Mouse (Mus musculus): Measurements from ENCODE around the gene Pbx1.

The Pbx1 gene

GRCm38 (mm10) chr1:168344262-168344661, 87.8 kb downstream of the Pbx1 start:
- no peak for DNase-seq (ENCODE audit: low spot score in 2 of 2)

DNA sequence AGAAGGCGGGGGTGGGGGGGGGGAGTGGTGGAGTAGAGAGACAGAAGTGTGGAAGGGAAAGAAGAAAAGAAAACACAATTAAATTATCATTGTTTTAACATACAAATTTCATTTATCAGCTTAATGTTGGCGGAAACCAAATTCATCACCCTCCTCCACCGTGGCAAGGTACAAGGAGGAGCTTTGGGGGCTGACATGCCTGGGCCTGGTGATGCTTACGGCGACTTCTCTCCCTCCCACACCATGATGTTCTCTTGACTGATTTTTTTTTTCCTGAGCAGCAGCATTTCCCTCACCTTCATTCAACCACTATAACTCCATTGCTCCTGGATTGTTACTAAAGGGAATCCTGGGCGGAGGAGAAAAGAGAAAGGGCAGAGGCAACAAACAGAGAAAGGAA, 89.8 kb downstream of the Pbx1 start:
- DNase-seq (ENCODE audit: low spot score in 2 of 2), result no peak

DNA sequence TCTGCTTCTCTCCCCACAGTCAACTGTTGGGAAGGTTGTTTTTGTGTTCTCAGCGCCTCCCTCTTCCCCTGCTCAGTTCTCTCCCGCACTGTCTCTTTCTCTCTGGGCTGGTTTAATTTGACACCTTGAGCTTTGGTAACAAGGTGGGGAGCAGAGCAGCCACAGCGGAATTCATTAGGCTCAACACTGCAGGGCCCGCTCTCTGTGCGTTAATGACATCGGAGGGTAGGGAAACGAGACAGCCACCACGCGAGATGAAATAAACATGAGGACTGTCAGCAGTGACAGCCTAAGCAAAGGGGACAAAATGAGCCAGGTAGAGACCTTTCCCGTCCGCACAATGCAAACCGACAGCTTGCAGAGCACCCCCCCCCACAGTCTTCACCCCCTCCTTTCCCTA, 90.2 kb downstream of the Pbx1 start:
- no peak for DNase-seq (ENCODE audit: low spot score in 2 of 2)

DNA sequence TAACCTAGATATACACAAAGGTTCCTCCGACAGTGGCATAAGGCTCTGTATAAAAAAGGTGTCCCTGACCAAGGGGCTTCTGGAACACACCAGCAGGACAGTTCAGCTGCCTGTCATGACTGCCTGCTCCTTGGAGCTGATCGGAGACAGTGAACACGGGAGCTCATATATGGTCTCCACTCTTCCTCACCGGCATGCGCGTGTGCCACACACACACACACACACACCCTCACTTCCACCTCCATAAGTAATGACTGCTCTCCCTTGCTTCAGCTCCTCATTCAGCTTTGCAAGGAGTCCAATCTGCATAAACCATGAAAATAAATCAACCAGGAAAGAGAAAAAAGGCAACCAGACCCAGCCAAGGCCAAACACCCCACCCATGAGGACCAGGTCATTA, 90.7 kb downstream of the Pbx1 start:
- no peak for DNase-seq (ENCODE audit: low spot score in 2 of 2)

DNA sequence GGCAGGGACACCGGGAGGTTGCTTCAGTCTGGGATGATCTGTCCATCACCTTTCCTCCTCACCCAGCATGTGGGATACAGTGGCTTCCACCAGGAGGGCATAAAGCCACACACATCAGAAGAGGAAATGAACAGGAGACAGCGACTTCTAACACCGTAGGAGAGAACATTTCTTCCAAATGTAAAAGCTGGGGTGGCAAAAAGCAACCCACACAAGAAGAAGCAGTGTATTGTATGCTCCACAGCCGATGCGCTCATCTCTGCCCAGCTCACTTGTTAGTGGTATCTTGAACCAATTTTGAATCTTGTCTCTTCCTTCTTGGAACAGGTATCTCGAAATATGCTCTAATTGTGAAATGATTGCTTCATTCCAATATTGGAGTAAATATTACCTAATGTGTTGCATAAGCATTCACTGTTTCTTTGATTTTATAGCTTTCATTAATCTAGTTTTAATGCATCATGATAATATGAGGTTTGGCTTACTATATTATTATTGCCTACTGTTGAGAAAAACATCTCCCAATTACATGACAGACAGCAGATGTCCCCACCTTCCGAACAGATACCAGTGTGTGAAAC, 95.7 kb downstream of the Pbx1 start:
- DNase-seq (ENCODE audit: low spot score in 2 of 2), result no peak

- no peak for DNase-seq (ENCODE audit: low spot score in 2 of 2)
Measured at GRCm38 (mm10) chr1:168334831-168335574, 97.1 kb downstream of the Pbx1 start.

GRCm38 (mm10) chr1:168332056-168332455, 100.0 kb downstream of the Pbx1 start:
- no peak for DNase-seq (ENCODE audit: low spot score in 2 of 2)

DNA sequence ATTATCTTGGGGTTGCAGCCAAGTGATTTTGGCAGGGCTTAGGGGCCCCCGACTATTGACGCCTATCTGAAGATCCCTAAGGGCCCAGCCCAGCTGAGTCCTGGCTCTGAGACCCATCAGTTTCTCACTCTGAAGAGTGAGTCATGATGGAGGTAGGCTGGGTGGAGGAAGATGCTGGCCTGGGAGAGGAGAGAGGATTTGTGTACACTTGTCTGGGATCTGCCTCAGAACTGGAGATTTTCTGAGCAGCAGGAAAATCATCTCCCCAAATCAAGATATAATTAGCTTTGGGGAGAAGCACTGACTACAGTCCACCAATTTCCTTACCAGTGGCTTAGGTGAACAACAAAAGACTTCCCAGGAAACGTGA, 103.8 kb downstream of the Pbx1 start:
- no peak for DNase-seq (ENCODE audit: low spot score in 2 of 2)

DNA sequence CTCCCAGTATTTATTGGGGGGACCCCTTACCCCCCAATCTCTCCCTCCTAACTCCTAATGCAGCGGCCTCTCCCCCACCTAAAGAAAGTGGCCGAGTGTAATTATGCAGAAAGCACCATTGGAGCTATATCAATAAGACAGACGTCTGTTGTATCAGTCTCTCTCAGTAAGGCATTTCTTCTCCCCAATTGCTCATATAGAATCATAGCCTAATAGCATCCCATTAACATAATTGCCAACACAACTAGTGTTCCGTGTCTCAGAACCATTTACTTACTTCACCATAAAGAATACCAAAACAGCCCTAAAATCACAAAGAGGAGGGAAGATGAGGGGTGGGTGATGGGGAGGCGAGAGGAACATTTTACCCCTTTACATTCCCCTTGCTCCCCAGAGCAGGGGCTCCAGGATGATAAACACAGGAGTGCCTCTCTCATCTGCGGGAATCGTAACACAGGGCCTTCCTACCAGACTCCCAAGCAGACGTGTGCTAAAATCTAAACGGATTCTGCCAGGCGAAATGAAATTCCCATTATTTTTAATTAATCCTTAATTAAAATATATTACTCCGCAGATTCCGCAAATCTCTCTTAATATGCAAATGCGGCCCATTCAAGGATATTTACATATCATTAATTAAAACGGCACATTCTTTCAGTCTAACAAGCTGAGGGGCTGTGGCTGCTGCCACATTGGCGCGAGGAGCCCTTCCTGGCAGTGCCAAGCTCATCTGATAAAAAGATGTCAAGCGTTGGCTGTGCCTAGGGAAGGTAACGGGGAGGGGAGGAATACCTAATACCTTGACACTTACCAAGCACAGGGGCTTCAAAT, 104.5 kb downstream of the Pbx1 start:
- no peak for DNase-seq (ENCODE audit: low spot score in 2 of 2)

DNA sequence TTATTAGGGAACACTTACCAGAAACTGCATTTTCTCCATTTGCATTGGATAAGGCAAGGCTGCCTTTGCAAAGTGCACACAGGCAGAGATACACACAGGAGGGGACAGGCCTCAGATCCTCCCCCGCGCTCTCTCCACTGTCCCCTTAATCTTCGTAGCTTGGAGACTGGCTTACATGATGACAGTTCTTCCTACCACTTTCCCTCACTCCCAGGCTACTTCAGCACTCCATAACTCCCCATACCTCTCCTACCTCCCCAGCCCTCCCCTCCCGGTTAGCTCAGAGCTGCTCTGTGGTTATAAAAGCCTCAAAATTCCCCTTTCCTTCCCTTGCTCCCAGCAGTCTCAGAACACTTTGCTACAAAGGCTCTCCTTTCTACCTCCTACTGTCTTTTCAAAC, 106.3 kb downstream of the Pbx1 start:
- peak in 1 of 2 experiments; percentile 30 for DNase-seq (ENCODE audit: low spot score in 2 of 2)

- no peak for DNase-seq (ENCODE audit: low spot score in 2 of 2)
Measured at GRCm38 (mm10) chr1:168324306-168325085, 107.6 kb downstream of the Pbx1 start.

- DNase-seq (ENCODE audit: low spot score in 2 of 2), result no peak
Measured at GRCm38 (mm10) chr1:168323436-168324108, 108.5 kb downstream of the Pbx1 start.

- DNase-seq (ENCODE audit: low spot score in 2 of 2), result no peak
Measured at GRCm38 (mm10) chr1:168322892-168323291, 109.2 kb downstream of the Pbx1 start.

DNA sequence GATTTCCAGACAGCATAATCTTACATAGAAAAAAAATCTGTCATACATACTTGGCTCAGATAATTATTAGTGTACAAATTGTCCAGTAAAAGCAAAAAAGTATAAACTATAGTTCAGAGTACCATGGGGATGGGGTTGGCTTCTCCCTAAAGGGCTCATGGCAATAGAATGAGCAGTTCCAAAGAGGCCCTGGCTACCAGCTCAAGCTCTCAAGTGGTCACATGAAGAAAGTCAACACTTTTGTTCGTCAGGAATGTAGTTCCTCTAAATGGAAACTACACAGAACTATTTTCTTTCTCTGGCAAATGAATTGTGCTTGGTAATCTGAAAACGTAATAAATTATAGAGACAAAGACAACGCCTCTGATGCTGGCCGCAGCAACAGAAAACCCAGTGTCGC, 112.4 kb downstream of the Pbx1 start:
- DNase-seq (ENCODE audit: low spot score in 2 of 2), result no peak

DNA sequence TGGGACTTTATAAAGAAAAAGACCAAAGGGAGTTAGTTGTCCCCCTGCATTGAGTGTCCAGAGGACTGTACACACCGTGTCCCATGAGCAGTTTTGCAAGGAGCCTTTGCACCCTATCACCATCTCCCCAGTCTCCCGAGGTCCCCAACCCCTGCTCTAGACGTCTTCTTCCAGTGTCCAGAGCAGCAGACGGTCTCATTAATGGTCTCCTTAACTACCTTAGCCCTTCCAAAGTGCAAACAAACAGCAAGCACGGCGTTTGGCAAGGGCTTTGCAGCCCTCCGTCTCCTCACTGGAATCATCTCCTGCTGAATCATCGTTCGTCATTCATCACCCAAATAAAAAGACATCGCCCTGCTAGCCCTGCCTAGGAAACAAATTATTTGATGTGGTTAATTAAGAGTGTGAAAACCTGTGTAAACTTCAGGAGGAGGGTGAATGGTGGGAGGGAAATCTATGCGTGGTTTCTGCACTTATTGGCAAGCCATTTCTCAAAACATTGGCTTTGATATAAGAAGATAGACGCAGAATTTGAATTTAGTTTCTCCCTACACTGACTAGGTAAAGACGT, 113.1 kb downstream of the Pbx1 start:
- no peak for DNase-seq (ENCODE audit: low spot score in 2 of 2)

DNA sequence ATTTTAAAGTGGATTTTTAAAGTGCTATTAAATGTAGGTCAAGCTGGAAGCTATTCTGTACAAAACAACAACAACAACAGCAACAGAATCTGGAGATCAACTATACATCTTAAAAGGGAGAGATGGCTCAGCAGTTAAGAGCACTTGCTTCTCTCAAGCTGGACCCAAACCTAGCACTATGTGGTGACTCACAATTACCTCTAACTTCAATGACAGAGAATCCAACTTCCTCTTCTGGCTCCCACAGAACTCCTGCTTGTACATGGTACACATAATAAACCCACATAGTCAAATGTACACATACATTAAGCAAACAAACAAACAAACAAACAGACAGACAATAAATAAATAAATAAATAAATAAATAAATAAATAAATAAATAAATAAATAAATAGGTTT, 118.3 kb downstream of the Pbx1 start:
- no peak for DNase-seq (ENCODE audit: low spot score in 2 of 2)

GRCm38 (mm10) chr1:168312710-168313447, 119.2 kb downstream of the Pbx1 start:
- no peak for DNase-seq (ENCODE audit: low spot score in 2 of 2)

- no peak for DNase-seq (ENCODE audit: low spot score in 2 of 2)
Measured at GRCm38 (mm10) chr1:168309101-168309521, 123.0 kb downstream of the Pbx1 start.

- DNase-seq (ENCODE audit: low spot score in 2 of 2), result no peak
Measured at GRCm38 (mm10) chr1:168307275-168308182, 124.5 kb downstream of the Pbx1 start.

Measured in right cerebral cortex, postnatal 36 days (tissue).